Mouse (Mus musculus) forelimb bud, embryonic 11.5 days (tissue): ENCODE results near the gene Ube2l3.
"Not testable (repeated sequence)": the region's sequence is repeated elsewhere in the genome, so short reads cannot be mapped to it uniquely, and the experiment has no call there.

Experiments
- DNase-seq: peaks from one replicate; pipeline ENCODE4 v3.0.0-alpha.2; 2012; ENCODE audit warnings: low read depth, low spot score

Ube2l3 gene

GRCm38 (mm10) chr16:17202549-17202948 is at the start of gene Ube2l3:
Ube2l3 (minus strand) TSS chr16:17202649.
- no peak for DNase-seq

- DNase-seq = no peak
Measured at GRCm38 (mm10) chr16:17251539-17251938, 49.1 kb upstream of the Ube2l3 start.

- DNase-seq = no peak
Measured at GRCm38 (mm10) chr16:17249135-17249534, 46.7 kb upstream of the Ube2l3 start.

GRCm38 (mm10) chr16:17247727-17248126 is 45.3 kb upstream of the Ube2l3 start:
- no peak for DNase-seq

GRCm38 (mm10) chr16:17244996-17245395 is 42.5 kb upstream of the Ube2l3 start:
- no peak for DNase-seq

- no peak for DNase-seq
Measured at GRCm38 (mm10) chr16:17243731-17244130, 41.3 kb upstream of the Ube2l3 start.

- no peak for DNase-seq
Measured at GRCm38 (mm10) chr16:17239409-17239808, 37.0 kb upstream of the Ube2l3 start.

GRCm38 (mm10) chr16:17237634-17238033 is 35.2 kb upstream of the Ube2l3 start:
- DNase-seq = no peak

GRCm38 (mm10) chr16:17234916-17235665 is 32.6 kb upstream of the Ube2l3 start:
- DNase-seq = no peak

- peak; percentile 46 for DNase-seq
Measured at GRCm38 (mm10) chr16:17234499-17234895, 32.0 kb upstream of the Ube2l3 start.

- DNase-seq = peak; percentile 59
Measured at GRCm38 (mm10) chr16:17233702-17234498, 31.5 kb upstream of the Ube2l3 start.

- DNase-seq = peak; percentile 96
Measured at GRCm38 (mm10) chr16:17232794-17233701, 30.6 kb upstream of the Ube2l3 start, which contains the start of gene Hic2. Hic2 (plus strand) TSS chr16:17233572.

- not testable (repeated sequence) for DNase-seq
Measured at GRCm38 (mm10) chr16:17231523-17231922, 29.1 kb upstream of the Ube2l3 start.

GRCm38 (mm10) chr16:17226496-17226895 is 24.0 kb upstream of the Ube2l3 start:
- no peak for DNase-seq

GRCm38 (mm10) chr16:17225584-17225983 is 23.1 kb upstream of the Ube2l3 start:
- no peak for DNase-seq

- peak; percentile 97 for DNase-seq
Measured at GRCm38 (mm10) chr16:17222197-17222596, 19.7 kb upstream of the Ube2l3 start.

- no peak for DNase-seq
Measured at GRCm38 (mm10) chr16:17220127-17220733, 17.8 kb upstream of the Ube2l3 start.

- no peak for DNase-seq
Measured at GRCm38 (mm10) chr16:17216934-17217633, 14.6 kb upstream of the Ube2l3 start.

GRCm38 (mm10) chr16:17209981-17210838 is 7.8 kb upstream of the Ube2l3 start:
- DNase-seq = peak; percentile 89
